Mouse (Mus musculus) thymus, adult 2 months (tissue): ENCODE data around the gene Ush1g. TPM values are rescaled to one million over a fixed set of nuclear protein-coding genes. Genes with fewer than 3 reads are reported as not detected.

Experiments used
- DNase-seq: peaks from one replicate; pipeline ENCODE4 v3.0.0; 2021
- H3K27ac ChIP-seq: fragments of 200-500 bp; 2 replicates; pipeline ENCODE4 v1.5.1; 2012; ENCODE audit warnings: low read length, control low read depth; ENCODE audit not compliant: control insufficient read depth, insufficient read depth
- H3K27me3 ChIP-seq: fragments of 200-500 bp; 2 replicates; pipeline ENCODE4 v1.6.1; 2012; ENCODE audit warnings: mild to moderate bottlenecking, low read length, moderate library complexity, mixed read lengths; ENCODE audit not compliant: control insufficient read depth, insufficient read depth
- H3K36me3 ChIP-seq: fragments of 200-500 bp; 2 replicates; pipeline ENCODE4 v1.6.1; 2012; ENCODE audit warnings: mild to moderate bottlenecking, low read length, moderate library complexity; ENCODE audit not compliant: control insufficient read depth, insufficient read depth
- H3K4me1 ChIP-seq: fragments of 200-500 bp; replicated peaks from 2 replicates; pipeline ENCODE4 v1.6.1; 2012; ENCODE audit warnings: low read length; ENCODE audit not compliant: control insufficient read depth, insufficient read depth
- H3K4me3 ChIP-seq: fragments of 200-500 bp; 2 replicates; pipeline ENCODE4 v1.5.1; 2012; ENCODE audit warnings: mild to moderate bottlenecking, low read length, control low read depth, moderate library complexity; ENCODE audit not compliant: control insufficient read depth, insufficient read depth
- CTCF ChIP-seq: fragments of 200-500 bp; IDR thresholded peaks from 2 replicates; pipeline ENCODE4 v1.5.1; 2012; ENCODE audit warnings: mild to moderate bottlenecking, control low read depth, low read length, moderate library complexity, borderline replicate concordance; ENCODE audit not compliant: control insufficient read depth, poor library complexity, insufficient read depth; ENCODE audit errors: extremely low read depth
- POLR2A ChIP-seq: fragments of 200-500 bp; IDR thresholded peaks from 2 replicates; pipeline ENCODE4 v1.6.1; 2012; ENCODE audit warnings: mild to moderate bottlenecking, low read length, control low read depth, moderate library complexity; ENCODE audit not compliant: control insufficient read depth, poor library complexity, insufficient read depth; ENCODE audit errors: extremely low read depth
- WGBS: fragments of 180-500 bp; shearing (Covaris S2); methylation state at CpG from one replicate; pipeline ENCODE4 v1.1.7; 2018; 5-methylcytosine and 5-hydroxymethylcytosine counted together
- polyA plus RNA-seq: library from polyadenylated mRNA; depleted of rRNA; stranded (reverse); fragments of >200 nt; gene quantifications from 2 replicates; pipeline ENCODE4 v1.2.3, GENCODE M21; 2012

Ush1g gene
- polyA plus RNA-seq, 1 experiment: 0.05 TPM

DNA sequence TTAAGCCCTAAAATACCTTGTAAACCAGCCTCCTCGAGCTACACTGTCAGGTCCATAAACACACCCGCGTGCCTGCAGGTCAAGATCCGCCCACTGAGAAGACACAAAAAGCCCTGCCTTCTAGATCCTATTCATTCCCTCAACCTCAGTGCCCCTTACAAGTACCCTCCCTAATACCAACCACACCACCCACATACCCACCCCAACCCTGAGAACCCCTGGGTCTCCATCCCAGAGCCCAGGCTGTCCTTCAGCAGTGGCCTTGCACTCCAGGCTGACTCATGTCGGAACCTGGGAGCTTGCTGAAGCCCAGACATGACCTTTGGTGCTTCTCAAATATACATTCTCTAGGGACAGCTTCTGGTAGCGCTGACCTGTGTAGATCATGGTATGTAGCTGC is 47.1 kb downstream of the Ush1g start:
- peaks cover 13% of the 10 kb centered on the region for H3K4me1 ChIP-seq
- H3K27ac ChIP-seq: no peak overlapping the region
- 95% methylated on average over 6 of the region's 6 CpGs for WGBS
- DNase-seq: no peak
- H3K36me3 ChIP-seq: no peaks in the 10 kb centered on the region
- no peaks in the 10 kb centered on the region for H3K27me3 ChIP-seq
- no peak overlapping the region for H3K4me3 ChIP-seq
- TF ChIP-seq CTCF: no peak
- no peak for TF ChIP-seq POLR2A

- Histone ChIP-seq H3K4me1 (peaks cover 13% of the 10 kb centered on the region), H3K36me3 (no peaks in the 10 kb centered on the region), H3K27me3 (no peaks in the 10 kb centered on the region), H3K4me3 (no peak overlapping the region), H3K27ac (no peak overlapping the region)
- TF ChIP-seq POLR2A: no peak
- TF ChIP-seq CTCF: no peak
- DNase-seq: no peak
- WGBS: 94% methylated on average over 7 of the region's 7 CpGs
These were observed 47.7 kb downstream of the Ush1g start for GRCm38 (mm10) chr11:115274178-115274577.

- DNase-seq: no peak
- H3K27ac ChIP-seq: no peak overlapping the region
- no peaks in the 10 kb centered on the region for H3K36me3 ChIP-seq
- no peaks in the 10 kb centered on the region for H3K27me3 ChIP-seq
- H3K4me3 ChIP-seq: no peak overlapping the region
- TF ChIP-seq CTCF (no peak), POLR2A (no peak)
- 92% methylated on average over 7 of the region's 7 CpGs for WGBS
- peaks cover 13% of the 10 kb centered on the region for H3K4me1 ChIP-seq
These were observed 48.1 kb downstream of the Ush1g start for GRCm38 (mm10) chr11:115273735-115274134.

- Histone ChIP-seq H3K36me3 (0 out of 2 replicates have a peak, but pooled peaks cover 7% of the 10 kb centered on the region), H3K4me1 (peaks cover 13% of the 10 kb centered on the region), H3K27me3 (no peaks in the 10 kb centered on the region), H3K27ac (no peak overlapping the region), H3K4me3 (no peak overlapping the region)
- TF ChIP-seq POLR2A (no peak), CTCF (no peak)
- 97% methylated on average over 10 of the region's 10 CpGs for WGBS
- no peak for DNase-seq
These were observed 48.8 kb downstream of the Ush1g start for GRCm38 (mm10) chr11:115272894-115273498.

- peaks cover 16% of the 10 kb centered on the region for H3K4me1 ChIP-seq
- H3K4me3 ChIP-seq: no peak overlapping the region
- H3K27me3 ChIP-seq: peaks cover 3% of the 10 kb centered on the region; the same call in 1 of the 2 replicates
- TF ChIP-seq CTCF (no peak), POLR2A (no peak)
- 93% methylated on average over 10 of the region's 10 CpGs for WGBS
- DNase-seq: no peak
- H3K36me3 ChIP-seq: 0 out of 2 replicates have a peak, but pooled peaks cover 7% of the 10 kb centered on the region
- H3K27ac ChIP-seq: no peak overlapping the region
These were observed 50.4 kb downstream of the Ush1g start for GRCm38 (mm10) chr11:115271481-115271880.

- H3K27me3 ChIP-seq: peaks cover 5% of the 10 kb centered on the region
- WGBS: 92% methylated on average over 9 of the region's 9 CpGs
- no peak for DNase-seq
- 0 out of 2 replicates have a peak, but pooled peaks cover 7% of the 10 kb centered on the region for H3K36me3 ChIP-seq
- no peak overlapping the region for H3K4me3 ChIP-seq
- TF ChIP-seq POLR2A (no peak), CTCF (no peak)
- H3K27ac ChIP-seq: no peak overlapping the region
- H3K4me1 ChIP-seq: peaks cover 18% of the 10 kb centered on the region
These were observed 50.8 kb downstream of the Ush1g start for GRCm38 (mm10) chr11:115271052-115271451.
